Mouse (Mus musculus): ENCODE measurements around the gene Rgl2.

- no peak for TF ChIP-seq GATA1 (IDR thresholded peaks at IDR 0.05; ENCODE audit: low read length)
- TF ChIP-seq TAL1 (IDR thresholded peaks at IDR 0.05; ENCODE audit: low read length): no peak
These were observed 23.5 kb downstream of the Rgl2 start for GRCm38 (mm10) chr17:33952879-33953278.
